Mouse (Mus musculus) left cerebral cortex, adult 2 months (tissue): ENCODE results near the gene Lrr1. TPM values are rescaled to one million over a fixed set of nuclear protein-coding genes. Genes with fewer than 3 reads are reported as not detected.

Source experiments
- DNase-seq, 2 experiments: peaks; one replicate each; pipeline ENCODE4 v3.0.0; 2021 to 2022; ENCODE audit warnings: low spot score in 2 of 2, mixed read lengths in 1 of 2; ENCODE audit errors: extremely low spot score in 1 of 2
- H3K27ac ChIP-seq: fragments of 200-600 bp; 2 replicates; pipeline ENCODE4 v1.8.1; 2022
- H3K4me3 ChIP-seq: fragments of 200-600 bp; 2 replicates; pipeline ENCODE4 v1.8.1; 2022
- CTCF ChIP-seq: fragments of 200-600 bp; IDR thresholded peaks from 2 replicates; pipeline ENCODE4 v1.8.1; 2022; ENCODE audit warnings: antibody characterized with exemption, mild to moderate bottlenecking, moderate library complexity
- intact Hi-C: fragments of 180-260 bp; cut with DNase I; formaldehyde crosslinking; loops from one replicate; pipeline ENCODE4 v1.15.1; 2025
- total RNA-seq, 2 experiments: library from RNA; stranded (reverse); gene quantifications; 2 replicates each; pipeline ENCODE4 v1.2.3; 2021

The Lrr1 gene
- total RNA-seq, 2 experiments from 2014 or later, result not detected

DNA sequence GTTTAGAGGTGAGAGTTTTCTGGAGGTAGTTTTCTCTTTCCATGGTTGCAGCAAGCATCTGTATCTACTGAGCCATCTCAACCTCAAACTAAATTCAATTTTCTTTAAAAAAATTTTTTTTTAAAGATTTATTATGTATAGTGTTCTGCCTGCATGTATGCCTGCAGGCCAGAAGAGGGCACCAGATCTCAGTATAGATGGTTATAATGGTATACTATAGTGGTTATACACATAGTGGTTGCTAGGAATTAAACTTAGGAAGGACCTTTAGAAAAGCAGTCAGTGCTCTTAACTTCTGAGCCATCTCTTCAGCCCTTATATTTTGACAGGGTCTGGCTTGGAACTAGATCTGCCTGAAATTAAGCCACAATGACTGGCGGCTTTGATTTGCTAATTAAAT is 21.9 kb downstream of the Lrr1 start:
- no peak for DNase-seq
- TF ChIP-seq CTCF, result peak; percentile 61
- no peak overlapping the region for H3K27ac ChIP-seq
- H3K4me3 ChIP-seq, result no peak overlapping the region
- intact Hi-C loops, result no loop called here

DNA sequence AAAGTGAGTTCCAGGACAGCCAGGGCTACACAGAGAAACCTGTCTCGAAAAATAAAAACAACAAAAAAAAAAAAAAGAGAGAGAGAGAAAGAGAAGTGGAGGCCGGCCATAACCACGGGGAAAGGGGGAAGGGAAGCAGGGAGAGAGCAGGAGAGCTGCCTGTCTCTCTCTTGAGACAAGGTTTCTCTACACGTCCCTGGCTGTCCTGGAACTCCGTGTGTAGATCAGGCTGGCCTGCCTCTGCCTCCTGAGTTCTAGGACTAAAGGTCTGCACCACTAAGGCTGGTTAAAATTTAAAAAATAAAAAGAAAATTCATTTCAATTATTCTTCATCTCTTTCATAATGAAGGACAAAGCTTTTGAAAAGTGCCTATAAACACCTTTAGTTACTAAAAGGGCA is 22.8 kb downstream of the Lrr1 start:
- Histone ChIP-seq H3K4me3 (no peak overlapping the region), H3K27ac (no peak overlapping the region)
- no peak for DNase-seq
- intact Hi-C loops, result no loop called here
- no peak for TF ChIP-seq CTCF

DNA sequence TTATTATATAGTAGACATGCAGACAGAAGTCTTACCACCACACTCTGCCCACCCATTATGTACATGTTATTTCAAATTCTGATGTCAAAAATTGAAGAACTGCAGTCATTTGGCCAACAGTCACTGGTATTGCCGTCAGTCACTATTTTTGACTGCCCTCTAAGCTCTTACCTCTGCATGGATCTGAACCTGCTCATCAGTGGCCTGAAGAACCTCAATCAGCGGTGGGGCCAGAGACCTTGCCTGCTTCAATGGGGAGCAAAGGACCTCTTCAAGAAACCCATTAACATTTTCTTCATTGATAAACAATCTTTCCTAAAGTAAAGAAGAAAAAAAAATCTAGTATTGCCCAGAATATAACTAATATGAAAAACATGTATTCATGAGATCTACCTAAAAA is 24.0 kb downstream of the Lrr1 start:
- Histone ChIP-seq H3K4me3 (no peak overlapping the region), H3K27ac (no peak overlapping the region)
- no peak for DNase-seq
- intact Hi-C loops, result no loop called here
- no peak for TF ChIP-seq CTCF

DNA sequence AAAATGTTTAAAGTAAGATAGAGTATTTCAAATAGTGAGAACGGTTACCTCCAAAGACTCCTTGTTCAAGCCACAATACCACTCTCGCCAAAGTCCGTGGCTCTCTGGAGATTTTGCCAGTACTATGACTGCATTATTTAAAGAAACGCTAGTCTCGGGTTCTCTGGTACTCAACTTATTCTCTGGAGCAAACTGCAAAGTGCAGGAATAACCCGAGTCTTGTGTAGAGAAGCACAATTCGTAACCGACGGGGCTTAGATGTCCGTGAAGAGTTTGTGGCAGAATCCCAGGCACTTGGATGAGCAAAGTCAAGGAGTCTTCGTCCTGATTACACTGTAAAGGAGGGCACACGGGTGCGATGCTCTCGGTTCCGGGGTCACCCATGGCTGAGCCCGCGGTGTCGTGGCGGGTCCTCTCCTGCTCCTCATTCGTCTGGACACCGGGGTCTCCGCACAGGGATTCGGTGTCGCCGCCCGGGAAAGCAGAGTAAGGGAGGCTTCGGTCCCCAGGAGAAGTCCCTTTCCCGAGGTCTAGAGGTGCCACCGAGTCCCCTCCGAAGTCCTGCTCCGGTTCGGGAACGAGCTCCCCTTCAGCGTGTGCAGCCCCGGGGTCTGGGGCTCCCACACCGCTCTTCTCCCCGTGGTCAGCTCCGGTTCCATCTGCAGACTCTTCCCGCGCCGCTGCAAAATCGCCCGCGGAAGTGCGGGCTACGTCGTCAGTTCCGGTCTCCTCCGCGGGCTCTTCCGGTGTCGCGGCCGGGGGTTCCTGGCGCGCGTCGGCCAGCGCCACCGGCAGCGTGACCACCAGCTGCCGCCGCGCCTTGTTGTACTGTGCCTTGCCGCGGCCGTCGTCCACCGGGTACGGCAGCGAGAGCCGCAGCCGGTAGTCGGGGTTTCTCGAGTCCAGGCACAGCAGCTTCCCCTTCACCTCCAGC is 28.1 kb downstream of the Lrr1 start, which contains the start of gene Gm49383:
Gm49383 (minus strand) TSS at position 661 of the 934 bp plus-strand sequence.
- Histone ChIP-seq H3K27ac (peak within 1 kb of the TSS; percentile 96), H3K4me3 (peak within 1 kb of the TSS; percentile 93)
- no peak; the same call in 1 of the 2 replicates for TF ChIP-seq CTCF
- DNase-seq, result peak; percentile 72 to 74
- intact Hi-C loops, result loop anchor here (1.0 to 5.0 kb wide), 3 partner anchors 37 to 100 kb away; partner anchors contain the start of genes Klhdc1, Klhdc2 and Rps29

DNA sequence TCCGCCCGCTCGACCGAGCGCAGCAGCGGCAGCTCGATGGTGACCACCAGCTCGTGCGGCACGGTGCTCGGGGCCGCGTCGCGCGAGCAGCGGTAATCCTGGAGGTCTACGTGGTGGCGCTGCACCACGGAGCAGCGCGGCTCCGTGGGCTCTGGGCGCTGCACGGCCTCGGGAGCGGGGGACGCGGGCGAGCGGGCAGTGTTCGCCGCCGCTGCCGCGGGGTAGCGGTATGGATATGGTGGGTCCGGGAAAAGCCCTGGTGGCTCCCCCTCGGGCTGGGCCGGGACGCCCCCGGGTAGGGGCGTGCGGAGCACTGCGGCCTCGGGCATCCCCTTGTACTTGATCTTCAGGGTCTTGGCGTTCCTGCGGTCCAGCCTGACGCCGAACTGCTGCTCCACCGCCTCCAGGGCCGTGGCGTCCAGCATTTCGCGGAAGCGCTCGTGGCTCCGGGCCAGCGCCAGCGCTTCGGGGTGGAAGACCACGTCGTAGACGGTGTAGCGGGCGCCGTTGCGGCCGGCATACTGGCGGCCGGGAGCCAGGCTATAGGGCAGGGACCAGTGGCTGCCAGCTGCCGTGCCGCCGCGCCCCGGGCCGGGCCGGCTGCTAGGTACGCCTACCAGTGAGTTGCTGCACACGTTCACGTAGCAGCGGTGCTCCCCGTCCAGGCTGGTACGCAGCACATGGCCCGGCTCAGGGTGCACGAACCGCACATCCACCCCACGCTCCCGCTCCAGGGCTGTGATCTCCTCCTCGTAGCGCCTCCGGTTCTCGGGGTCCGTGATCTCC is 29.0 kb downstream of the Lrr1 start:
- TF ChIP-seq CTCF, result no peak
- intact Hi-C loops, result loop anchor here (1.0 to 5.0 kb wide), 3 partner anchors 38 to 99 kb away; partner anchors contain the start of genes Klhdc1, Klhdc2 and Rps29

DNA sequence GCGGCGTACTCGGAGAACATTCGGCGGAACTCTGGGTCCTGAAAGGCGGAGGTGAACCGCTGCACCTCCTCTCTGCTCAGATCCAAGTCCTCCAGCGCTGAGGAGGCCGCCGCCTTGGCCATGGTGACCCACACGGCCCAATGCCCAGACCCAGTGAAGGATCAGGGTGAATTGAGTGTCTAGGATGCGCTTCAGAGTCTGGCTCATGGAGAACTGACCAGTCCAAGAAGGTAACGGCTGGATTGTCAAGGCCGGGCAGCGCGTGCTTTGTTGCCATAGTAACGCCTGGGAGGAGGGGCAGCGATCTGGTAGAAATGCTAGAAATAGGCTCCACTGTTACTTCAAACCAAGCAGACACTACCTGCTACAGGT is 29.5 kb downstream of the Lrr1 start, which contains the start of gene Dnaaf2:
Dnaaf2 (minus strand) TSS at position 266 of the 372 bp plus-strand sequence.
- no peak for TF ChIP-seq CTCF
- intact Hi-C loops, result loop anchor here (5.0 kb wide), 1 partner anchor 44 kb away; the partner anchor contains the start of gene Klhdc1
- peak in 1 of 2 experiments; percentile 66 for DNase-seq
- Histone ChIP-seq H3K4me3 (peak within 1 kb of the TSS; percentile 93), H3K27ac (peak within 1 kb of the TSS; percentile 96)

More for the DNA sequence above, 29.0 kb downstream of the Lrr1 start:
- H3K27ac ChIP-seq, result peak overlapping the region; percentile 96
- peak; percentile 45 to 59 for DNase-seq
- H3K4me3 ChIP-seq, result peak overlapping the region; percentile 93

DNA sequence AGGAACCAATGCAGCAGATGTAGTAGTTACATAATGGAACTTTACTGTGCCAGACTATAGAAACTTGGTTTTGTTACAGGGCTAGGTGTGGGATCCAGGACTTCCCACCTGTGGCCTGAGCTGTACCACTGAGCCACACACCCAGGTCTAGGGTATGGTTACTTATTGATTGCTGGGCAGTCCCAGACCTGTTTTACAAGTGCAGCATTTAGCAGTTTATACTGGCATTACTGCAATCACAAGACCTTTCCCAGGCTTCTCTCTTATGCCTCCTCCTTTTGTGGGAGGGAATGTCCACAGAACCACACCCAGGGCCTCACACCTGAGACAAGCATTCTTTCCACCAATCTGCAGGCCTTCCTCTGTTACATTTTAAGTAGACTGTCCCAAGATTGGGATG is 30.4 kb downstream of the Lrr1 start:
- Histone ChIP-seq H3K4me3 (no peak overlapping the region), H3K27ac (no peak overlapping the region)
- intact Hi-C loops, result loop anchor here (5.0 kb wide), 1 partner anchor 43 kb away; the partner anchor contains the start of gene Klhdc1
- DNase-seq, result no peak
- no peak for TF ChIP-seq CTCF

DNA sequence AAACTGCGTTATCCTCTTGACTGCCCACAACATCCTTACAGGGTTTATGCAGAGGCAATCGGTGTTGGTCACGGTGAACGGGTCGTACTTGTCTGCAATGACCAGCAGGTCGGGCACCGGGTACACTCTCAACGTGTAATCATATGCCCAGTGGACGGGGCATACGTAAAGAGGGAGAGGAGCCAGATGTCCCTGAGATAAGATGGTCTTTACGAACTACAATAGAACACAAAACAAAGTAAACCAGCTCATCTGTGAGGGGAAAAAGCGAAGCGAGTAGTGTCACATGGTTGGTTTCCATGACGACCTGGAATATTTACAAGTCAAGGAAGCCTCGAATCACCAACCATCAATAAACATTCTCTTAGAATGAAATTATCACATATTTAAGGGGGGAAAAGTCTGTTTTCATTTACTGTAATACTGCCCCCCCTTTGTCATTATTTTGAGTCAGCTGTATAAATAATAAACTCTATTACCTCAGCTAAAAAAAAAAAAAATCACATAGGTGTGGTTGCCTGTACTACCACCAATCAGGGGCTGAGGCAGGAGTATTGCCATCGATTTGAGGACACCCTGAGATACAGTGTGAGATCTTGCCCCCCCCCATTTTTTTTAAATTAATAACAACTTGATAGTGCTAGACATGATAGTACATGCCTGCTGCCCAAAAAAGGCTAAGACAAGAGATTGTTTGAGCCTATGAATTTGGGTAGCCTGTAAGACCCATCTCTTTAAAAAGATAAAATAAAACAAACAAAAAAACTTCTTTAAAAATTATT is 35.6 kb downstream of the Lrr1 start, which contains the start of gene Gm49384:
Gm49384 (minus strand) TSS at position 216 of the 782 bp plus-strand sequence.
- intact Hi-C loops, result no loop called here
- H3K4me3 ChIP-seq, result no peak within 1 kb of the TSS
- DNase-seq, result no peak
- H3K27ac ChIP-seq, result no peak within 1 kb of the TSS
- TF ChIP-seq CTCF, result no peak

DNA sequence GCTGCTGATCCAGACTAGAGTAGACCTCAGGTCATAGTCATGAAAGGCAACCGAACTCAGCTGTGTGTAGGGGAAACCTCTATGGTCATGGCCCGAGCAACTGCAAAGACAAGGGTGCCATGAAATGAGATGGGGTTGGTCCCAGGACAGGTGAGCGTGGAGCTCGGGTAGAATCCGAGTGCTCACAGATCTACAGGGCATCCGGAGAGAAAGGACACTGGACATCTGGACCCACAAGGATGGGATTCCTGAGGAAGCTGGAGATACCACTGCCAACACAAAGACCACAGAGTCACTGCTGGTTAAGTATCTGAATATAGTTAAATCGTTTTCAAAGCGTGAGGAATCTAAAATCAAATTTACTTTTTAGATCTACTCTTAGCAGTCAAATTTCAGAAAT is 38.8 kb downstream of the Lrr1 start:
- intact Hi-C loops, result no loop called here
- no peak overlapping the region for H3K4me3 ChIP-seq
- H3K27ac ChIP-seq, result no peak overlapping the region
- no peak for DNase-seq
- no peak for TF ChIP-seq CTCF

DNA sequence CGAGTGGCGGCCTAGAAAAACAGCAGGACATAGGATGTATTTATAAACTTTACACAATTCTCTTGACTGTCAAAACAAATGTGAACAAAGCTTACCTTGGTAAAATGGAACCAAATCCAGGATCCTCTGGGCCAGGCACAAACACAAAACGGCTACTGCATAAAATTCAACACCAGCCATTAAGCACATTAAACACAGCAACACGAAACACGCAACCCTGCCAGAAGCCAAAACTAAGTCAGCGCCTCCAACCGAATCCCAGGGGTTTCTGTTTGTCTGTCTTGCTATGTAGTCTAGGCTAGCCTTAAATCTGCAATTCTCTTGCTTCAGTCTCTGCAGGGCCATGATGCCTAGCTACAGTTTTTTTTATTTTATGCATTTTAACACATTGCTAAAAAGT is 39.3 kb downstream of the Lrr1 start:
- H3K4me3 ChIP-seq, result no peak overlapping the region
- intact Hi-C loops, result no loop called here
- no peak overlapping the region for H3K27ac ChIP-seq
- DNase-seq, result no peak
- no peak for TF ChIP-seq CTCF

DNA sequence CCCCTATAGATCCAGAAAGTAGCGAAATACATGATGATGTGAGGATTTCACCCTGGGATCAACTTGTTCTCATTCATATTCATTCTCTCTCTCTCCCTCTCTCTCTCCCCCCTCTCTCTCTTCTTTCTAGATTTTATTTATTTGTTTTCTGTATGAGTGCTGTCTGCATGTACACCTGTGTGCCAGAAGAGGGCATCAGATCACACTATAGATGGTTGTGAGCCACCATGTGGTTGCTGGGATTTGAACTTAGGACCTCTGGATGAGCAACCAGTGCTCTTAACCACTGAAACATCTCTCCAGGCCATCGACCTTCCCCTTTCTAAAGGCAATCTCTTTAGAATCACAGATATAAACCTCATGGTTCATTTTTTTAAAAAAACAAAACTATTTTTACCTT is 39.9 kb downstream of the Lrr1 start:
- TF ChIP-seq CTCF, result no peak; the same call in 1 of the 2 replicates
- no peak overlapping the region for H3K4me3 ChIP-seq
- no peak for DNase-seq
- H3K27ac ChIP-seq, result no peak overlapping the region
- intact Hi-C loops, result no loop called here
